8 mouse cellular contexts compared by ENCODE assay signal in genomic region chr6:133875906-133876462, GRCm38 (mm10). TPM values are rescaled to one million over a fixed set of nuclear protein-coding genes. Genes with fewer than 3 reads are reported as not detected.
DNase-seq lines count a peak whose midpoint lies in the region; ATAC-seq and TF ChIP-seq lines count a peak whose summit lies in the region.
"Had no signal": no experiment of that assay in that cellular context is flagged by ENCODE, and none has a peak within 500 bp of the region (broad histone marks: within the 10 kb centered on the region; RNA-seq: fewer than 3 reads in every experiment).

No protein-coding gene starts in this region.

- no peak for TF ChIP-seq POLR2A in small intestine, adult 2 months (IDR thresholded peaks at IDR 0.05; ENCODE audit: low read depth, low read length)

- ATAC-seq in embryonic facial prominence, embryonic 11.5 days (replicated peaks; ENCODE audit: insufficient number of reproducible peaks, low FRiP score, low TSS enrichment, low read depth), result no peak
- peak; percentile 57; the same call in 1 of the 2 replicates for ATAC-seq in megakaryocyte, adult 5-6 weeks (ENCODE audit: poor library complexity, severe bottlenecking)

- no peak overlapping the region for H3K4me3 ChIP-seq in embryonic facial prominence, embryonic 11.5 days (ENCODE audit: low read depth, low read length)
- no peak overlapping the region for H3K4me3 ChIP-seq in small intestine, adult 2 months (ENCODE audit: low read depth, low read length)
- H3K4me3 ChIP-seq: heart, embryonic 13.5 days had no signal

- no peaks in the 10 kb centered on the region for H3K4me1 ChIP-seq in embryonic facial prominence, embryonic 11.5 days (ENCODE audit: control insufficient read depth, insufficient read depth, low read length)
- no peaks in the 10 kb centered on the region for H3K4me1 ChIP-seq in small intestine, adult 2 months (ENCODE audit: control insufficient read depth, insufficient read depth, insufficient read length, low read length)
- H3K4me1 ChIP-seq: heart, embryonic 13.5 days had no signal

- WGBS in embryonic facial prominence, embryonic 11.5 days, result 32% methylated on average over 12 of the region's 12 CpGs
- WGBS in small intestine, adult 2 months, result 18% methylated on average over 12 of the region's 12 CpGs

- peak; percentile 25 for DNase-seq in ovary, postnatal 14 days (ENCODE audit: low spot score)
- DNase-seq in ovary, adult 18-20 months (ENCODE audit: low spot score), result no peak
- peak; percentile 76 for DNase-seq in ZHBTc4 (ENCODE audit: low read depth, low spot score)
- peak; percentile 81 for DNase-seq in embryonic facial prominence, embryonic 11.5 days (ENCODE audit: low spot score)
- DNase-seq in kidney, postnatal 14 days, result peak; percentile 57

- peak; percentile 21; the same call in 1 of the 2 replicates for TF ChIP-seq CTCF in small intestine, adult 2 months (IDR thresholded peaks at IDR 0.05; ENCODE audit: extremely low read depth, insufficient read length, insufficient replicate concordance, low read depth, low read length)

- H3K9me3 ChIP-seq in embryonic facial prominence, embryonic 11.5 days (replicated peaks; ENCODE audit: control insufficient read depth, low read length), result no peaks in the 10 kb centered on the region

- no peak overlapping the region for H3K4me2 ChIP-seq in embryonic facial prominence, embryonic 11.5 days (ENCODE audit: low read depth, low read length)
- H3K4me2 ChIP-seq: heart, embryonic 13.5 days had no signal

- H3K36me3 ChIP-seq in embryonic facial prominence, embryonic 11.5 days (replicated peaks; ENCODE audit: control insufficient read depth, insufficient read depth, low read depth, low read length), result no peaks in the 10 kb centered on the region
- H3K36me3 ChIP-seq in small intestine, adult 2 months (ENCODE audit: control insufficient read depth, insufficient read depth, low read length), result no peaks in the 10 kb centered on the region
- H3K36me3 ChIP-seq: heart, embryonic 13.5 days had no signal

- no peak overlapping the region for H3K9ac ChIP-seq in embryonic facial prominence, embryonic 11.5 days (replicated peaks; ENCODE audit: low read length)
- H3K9ac ChIP-seq: heart, embryonic 13.5 days had no signal

- no peaks in the 10 kb centered on the region for H3K27me3 ChIP-seq in embryonic facial prominence, embryonic 11.5 days (ENCODE audit: control insufficient read depth, insufficient read depth, low read length)
- H3K27me3 ChIP-seq in small intestine, adult 2 months (ENCODE audit: control insufficient read depth, insufficient read depth, low read length), result no peaks in the 10 kb centered on the region; the same call in 1 of the 2 replicates
- H3K27me3 ChIP-seq: heart, embryonic 13.5 days had no signal

- no peak overlapping the region for H3K27ac ChIP-seq in embryonic facial prominence, embryonic 11.5 days (replicated peaks; ENCODE audit: low read depth, low read length)
- no peak overlapping the region for H3K27ac ChIP-seq in small intestine, adult 2 months (ENCODE audit: insufficient read depth, low read depth, low read length)
- H3K27ac ChIP-seq: heart, embryonic 13.5 days had no signal

RNA-seq across cellular contexts. Expression of gene Kap, which starts 22.4 kb away (rescaled TPM):
- not detected in 2 replicates for polyA plus RNA-seq in embryonic facial prominence, embryonic 11.5 days (2014; fragmentation: Nextera tagmentation; extraction: Ambion mirVana)
- not detected in 2 replicates for total RNA-seq in megakaryocyte, adult 5-6 weeks (2015)
- not detected in 2 replicates for total RNA-seq in megakaryocyte, adult 5-6 weeks (2017)
- not detected in 2 replicates for polyA plus RNA-seq in small intestine, adult 2 months (2012; rRNA removed)
- polyA plus RNA-seq: heart, embryonic 13.5 days had no signal
